Mouse (Mus musculus): ENCODE data around the gene Nudt7. TPM values are rescaled to one million over a fixed set of nuclear protein-coding genes. Genes with fewer than 3 reads are reported as not detected.

The Nudt7 gene
- polyA plus RNA-seq, 1 experiment, result not detected

- H3K27me3 ChIP-seq (ENCODE audit: control insufficient read depth, insufficient read depth, insufficient read length), result no peaks in the 10 kb centered on the region
- no peak overlapping the region for H3ac ChIP-seq (ENCODE audit: control insufficient read depth, insufficient read length, low read depth)
- H3K4me3 ChIP-seq (ENCODE audit: insufficient read depth, poor library complexity, severe bottlenecking), result no peak overlapping the region
- H3K36me3 ChIP-seq (ENCODE audit: control insufficient read depth, insufficient read depth), result no peaks in the 10 kb centered on the region
- no peaks in the 10 kb centered on the region for H3K79me2 ChIP-seq (ENCODE audit: control insufficient read depth, insufficient read depth)
- TF ChIP-seq CTCF (IDR thresholded peaks at IDR 0.05; ENCODE audit: control insufficient read depth, insufficient read depth, insufficient read length) (no peak), MYOG (IDR thresholded peaks at IDR 0.05; ENCODE audit: control insufficient read depth, extremely low read depth, insufficient read length) (no peak), FOSL1 (IDR thresholded peaks at IDR 0.05; ENCODE audit: insufficient read depth, low read length, poor library complexity, severe bottlenecking) (no peak), MYOD1 (IDR thresholded peaks at IDR 0.05; ENCODE audit: control insufficient read depth, insufficient read length, low read depth) (no peak), USF1 (IDR thresholded peaks at IDR 0.05; ENCODE audit: low read depth) (no peak), MAX (IDR thresholded peaks at IDR 0.05) (no peak), CEBPB (IDR thresholded peaks at IDR 0.05; ENCODE audit: low read depth) (no peak)
- no peaks in the 10 kb centered on the region for H3K79me3 ChIP-seq (ENCODE audit: low read depth)
Measured at GRCm38 (mm10) chr8:114164444-114165096, 31.2 kb downstream of the Nudt7 start.

DNA sequence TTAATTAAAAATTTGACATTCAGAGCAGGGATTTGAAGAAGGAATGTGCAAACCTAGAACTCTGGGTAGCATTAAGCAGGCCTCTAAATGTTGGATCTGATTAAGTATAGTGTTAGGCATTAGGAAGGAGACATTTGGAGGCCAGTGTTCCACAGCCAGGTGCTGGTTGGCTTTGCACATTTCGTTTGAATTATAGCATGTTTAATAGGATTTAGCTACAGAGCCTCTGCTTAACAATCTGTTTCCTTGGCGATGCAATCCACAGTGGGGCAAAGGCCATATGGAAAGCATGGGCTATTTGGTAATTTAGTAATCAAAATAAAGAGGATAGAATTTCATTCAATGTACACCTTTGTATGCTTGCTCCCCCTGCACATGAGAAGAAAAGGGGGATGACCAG is 32.4 kb downstream of the Nudt7 start:
- TF ChIP-seq CEBPB (IDR thresholded peaks at IDR 0.05; ENCODE audit: low read depth), result no peak
- TF ChIP-seq MAX (IDR thresholded peaks at IDR 0.05), result no peak
- TF ChIP-seq CTCF (IDR thresholded peaks at IDR 0.05; ENCODE audit: control insufficient read depth, insufficient read depth, insufficient read length), result no peak
- no peak for TF ChIP-seq MYOD1 (IDR thresholded peaks at IDR 0.05; ENCODE audit: control insufficient read depth, insufficient read length, low read depth)
- no peak for TF ChIP-seq FOSL1 (IDR thresholded peaks at IDR 0.05; ENCODE audit: insufficient read depth, low read length, poor library complexity, severe bottlenecking)
- TF ChIP-seq USF1 (IDR thresholded peaks at IDR 0.05; ENCODE audit: low read depth), result no peak
- no peak for TF ChIP-seq MYOG (IDR thresholded peaks at IDR 0.05; ENCODE audit: control insufficient read depth, extremely low read depth, insufficient read length)
- H3K79me2 ChIP-seq (ENCODE audit: control insufficient read depth, insufficient read depth), result no peaks in the 10 kb centered on the region
- H3ac ChIP-seq (ENCODE audit: control insufficient read depth, insufficient read length, low read depth), result no peak overlapping the region
- H3K4me3 ChIP-seq (ENCODE audit: insufficient read depth, poor library complexity, severe bottlenecking), result no peak overlapping the region
- no peaks in the 10 kb centered on the region for H3K27me3 ChIP-seq (ENCODE audit: control insufficient read depth, insufficient read depth, insufficient read length)
- H3K36me3 ChIP-seq (ENCODE audit: control insufficient read depth, insufficient read depth), result no peaks in the 10 kb centered on the region
- no peaks in the 10 kb centered on the region for H3K79me3 ChIP-seq (ENCODE audit: low read depth)

DNA sequence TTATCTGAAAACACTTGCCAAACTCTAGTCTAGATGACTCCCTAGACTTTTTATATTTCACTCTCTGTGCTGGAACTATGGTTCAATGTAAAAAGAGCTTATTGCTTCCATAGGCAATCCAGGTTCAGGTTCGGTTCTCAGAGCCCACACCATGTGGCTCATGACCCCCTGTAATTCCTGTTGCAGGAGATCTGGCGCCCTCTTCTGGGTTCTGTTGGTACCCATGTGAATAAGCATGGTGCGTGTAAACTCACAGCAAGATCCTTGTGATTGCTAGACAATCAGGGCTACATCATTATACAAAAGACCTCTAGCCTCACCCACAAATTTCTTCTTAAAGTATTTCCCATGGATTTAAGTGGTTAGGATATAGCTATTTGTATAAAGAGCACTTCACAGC is 43.4 kb downstream of the Nudt7 start:
- Histone ChIP-seq H3K79me3 (ENCODE audit: low read depth) (no peaks in the 10 kb centered on the region), H3K79me2 (ENCODE audit: control insufficient read depth, insufficient read depth) (no peaks in the 10 kb centered on the region), H3K27me3 (ENCODE audit: control insufficient read depth, insufficient read depth, insufficient read length) (no peaks in the 10 kb centered on the region), H3K36me3 (ENCODE audit: control insufficient read depth, insufficient read depth) (no peaks in the 10 kb centered on the region), H3K4me3 (ENCODE audit: insufficient read depth, poor library complexity, severe bottlenecking) (no peak overlapping the region), H3ac (ENCODE audit: control insufficient read depth, insufficient read length, low read depth) (no peak overlapping the region)
- TF ChIP-seq MAX (IDR thresholded peaks at IDR 0.05) (no peak), MYOG (IDR thresholded peaks at IDR 0.05; ENCODE audit: control insufficient read depth, extremely low read depth, insufficient read length) (no peak), CTCF (IDR thresholded peaks at IDR 0.05; ENCODE audit: control insufficient read depth, insufficient read depth, insufficient read length) (no peak), MYOD1 (IDR thresholded peaks at IDR 0.05; ENCODE audit: control insufficient read depth, insufficient read length, low read depth) (no peak), CEBPB (IDR thresholded peaks at IDR 0.05; ENCODE audit: low read depth) (no peak), FOSL1 (IDR thresholded peaks at IDR 0.05; ENCODE audit: insufficient read depth, low read length, poor library complexity, severe bottlenecking) (no peak), USF1 (IDR thresholded peaks at IDR 0.05; ENCODE audit: low read depth) (no peak)

DNA sequence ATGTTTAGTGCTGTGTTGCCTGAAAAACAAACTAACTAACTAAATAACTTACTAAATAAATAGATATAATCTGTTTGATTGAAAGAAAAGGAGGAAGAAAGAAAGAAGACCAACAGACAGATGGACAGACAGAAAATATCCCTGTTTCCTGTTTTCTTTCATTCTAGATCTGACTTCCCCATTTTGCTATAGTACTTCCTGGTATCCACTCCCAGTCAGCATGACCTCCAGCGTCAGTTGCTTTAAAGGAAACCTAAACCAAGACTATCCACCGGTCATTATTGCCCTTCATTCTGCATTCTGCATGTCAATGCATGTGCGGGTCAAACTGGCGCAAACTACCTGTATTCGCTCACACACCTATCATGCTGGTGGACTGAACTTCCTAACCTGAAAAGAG is 60.0 kb downstream of the Nudt7 start:
- Histone ChIP-seq H3ac (ENCODE audit: control insufficient read depth, insufficient read length, low read depth) (no peak overlapping the region), H3K79me3 (ENCODE audit: low read depth) (no peaks in the 10 kb centered on the region), H3K36me3 (ENCODE audit: control insufficient read depth, insufficient read depth) (no peaks in the 10 kb centered on the region), H3K79me2 (ENCODE audit: control insufficient read depth, insufficient read depth) (no peaks in the 10 kb centered on the region), H3K4me3 (ENCODE audit: insufficient read depth, poor library complexity, severe bottlenecking) (no peak overlapping the region), H3K27me3 (ENCODE audit: control insufficient read depth, insufficient read depth, insufficient read length) (no peaks in the 10 kb centered on the region)
- TF ChIP-seq USF1 (IDR thresholded peaks at IDR 0.05; ENCODE audit: low read depth) (no peak), MAX (IDR thresholded peaks at IDR 0.05) (no peak), CEBPB (IDR thresholded peaks at IDR 0.05; ENCODE audit: low read depth) (no peak), CTCF (IDR thresholded peaks at IDR 0.05; ENCODE audit: control insufficient read depth, insufficient read depth, insufficient read length) (no peak), FOSL1 (IDR thresholded peaks at IDR 0.05; ENCODE audit: insufficient read depth, low read length, poor library complexity, severe bottlenecking) (no peak), MYOD1 (IDR thresholded peaks at IDR 0.05; ENCODE audit: control insufficient read depth, insufficient read length, low read depth) (no peak), MYOG (IDR thresholded peaks at IDR 0.05; ENCODE audit: control insufficient read depth, extremely low read depth, insufficient read length) (no peak)

- Histone ChIP-seq H3K79me3 (ENCODE audit: low read depth) (no peaks in the 10 kb centered on the region), H3K4me3 (ENCODE audit: insufficient read depth, poor library complexity, severe bottlenecking) (no peak overlapping the region), H3K36me3 (ENCODE audit: control insufficient read depth, insufficient read depth) (no peaks in the 10 kb centered on the region), H3K27me3 (ENCODE audit: control insufficient read depth, insufficient read depth, insufficient read length) (no peaks in the 10 kb centered on the region), H3K79me2 (ENCODE audit: control insufficient read depth, insufficient read depth) (no peaks in the 10 kb centered on the region), H3ac (ENCODE audit: control insufficient read depth, insufficient read length, low read depth) (no peak overlapping the region)
- no peak for TF ChIP-seq MYOG (IDR thresholded peaks at IDR 0.05; ENCODE audit: control insufficient read depth, extremely low read depth, insufficient read length)
- no peak for TF ChIP-seq CTCF (IDR thresholded peaks at IDR 0.05; ENCODE audit: control insufficient read depth, insufficient read depth, insufficient read length)
- no peak for TF ChIP-seq MYOD1 (IDR thresholded peaks at IDR 0.05; ENCODE audit: control insufficient read depth, insufficient read length, low read depth)
- no peak for TF ChIP-seq FOSL1 (IDR thresholded peaks at IDR 0.05; ENCODE audit: insufficient read depth, low read length, poor library complexity, severe bottlenecking)
- TF ChIP-seq USF1 (IDR thresholded peaks at IDR 0.05; ENCODE audit: low read depth), result no peak
- no peak for TF ChIP-seq CEBPB (IDR thresholded peaks at IDR 0.05; ENCODE audit: low read depth)
- TF ChIP-seq MAX (IDR thresholded peaks at IDR 0.05), result no peak
Measured at GRCm38 (mm10) chr8:114198990-114199389, 65.6 kb downstream of the Nudt7 start.

Other genes starting within 250 kb of the Nudt7 start
- not detected for gene Vat1l, start 72.1 kb downstream of the Nudt7 start, polyA plus RNA-seq (2012; fragmentation: generic; extraction: Trizol)

Measured in C2C12 (cell line).